Mouse (Mus musculus) frontal cortex, postnatal 14 days (tissue): ENCODE results near the gene Adam33.

ENCODE experiments used
- DNase-seq, 2 experiments: peaks; one replicate each; pipeline ENCODE4 v3.0.0; 2022; ENCODE audit warnings: low spot score in 2 of 2

Adam33 gene

GRCm38 (mm10) chr2:131029065-131029935 is 34.3 kb downstream of the Adam33 start:
- DNase-seq, result no peak

GRCm38 (mm10) chr2:131026941-131027340 is 36.7 kb downstream of the Adam33 start:
- no peak for DNase-seq

GRCm38 (mm10) chr2:131025230-131025629 is 38.4 kb downstream of the Adam33 start:
- no peak for DNase-seq

GRCm38 (mm10) chr2:131010566-131010965 is 53.0 kb downstream of the Adam33 start:
- DNase-seq, result no peak

GRCm38 (mm10) chr2:131009123-131009522 is 54.5 kb downstream of the Adam33 start:
- no peak for DNase-seq
